Mouse (Mus musculus) myocyte (in vitro differentiated cells): ENCODE measurements around the gene Usp15. TPM values are rescaled to one million over a fixed set of nuclear protein-coding genes. Genes with fewer than 3 reads are reported as not detected.

Experiments
- H3K27me3 ChIP-seq: one replicate; pipeline ENCODE4 v1.6.1; 2011; ENCODE audit not compliant: control insufficient read depth, insufficient read depth, insufficient read length
- H3K36me3 ChIP-seq: one replicate; pipeline ENCODE4 v1.6.1; 2011; ENCODE audit not compliant: control insufficient read depth, insufficient read depth
- H3K4me2 ChIP-seq: one replicate; pipeline ENCODE4 v1.6.1; 2011; ENCODE audit warnings: low read depth, control low read depth
- H3K4me3 ChIP-seq: one replicate; pipeline ENCODE4 v1.5.1; 2011; ENCODE audit warnings: mild to moderate bottlenecking, control low read depth, moderate library complexity
- H3K79me2 ChIP-seq: one replicate; pipeline ENCODE4 v1.6.1; 2011; ENCODE audit not compliant: control insufficient read depth, insufficient read depth
- H3ac ChIP-seq: one replicate; pipeline ENCODE4 v1.6.1; 2011; ENCODE audit not compliant: control insufficient read depth, insufficient read length
- CEBPB ChIP-seq: IDR thresholded peaks from 2 replicates; pipeline ENCODE4 v1.6.1; 2011; ENCODE audit warnings: mild to moderate bottlenecking, moderate library complexity; ENCODE audit not compliant: poor library complexity, insufficient read depth, severe bottlenecking
- E2F4 ChIP-seq: IDR thresholded peaks from one replicate; pipeline ENCODE4 v1.6.1; 2011; ENCODE audit warnings: mild to moderate bottlenecking, control low read depth, moderate library complexity; ENCODE audit not compliant: insufficient read depth
- MAX ChIP-seq: IDR thresholded peaks from one replicate; pipeline ENCODE4 v1.6.1; 2011; ENCODE audit warnings: low read depth, mild to moderate bottlenecking, control low read depth
- MYOD1 ChIP-seq, 3 experiments: IDR thresholded peaks; one replicate each; pipeline ENCODE4 v1.6.1; 2011; ENCODE audit warnings: control low read depth in 2 of 3, low read depth in 2 of 3, mild to moderate bottlenecking in 2 of 3, moderate library complexity in 1 of 3; ENCODE audit not compliant: insufficient read length in 2 of 3, control insufficient read depth in 1 of 3
- MYOG ChIP-seq, 3 experiments: IDR thresholded peaks; one replicate each; pipeline ENCODE4 v1.6.1; 2011; ENCODE audit warnings: control low read depth in 2 of 3, low read depth in 2 of 3, mild to moderate bottlenecking in 2 of 3; ENCODE audit not compliant: insufficient read length in 2 of 3, control insufficient read depth in 1 of 3, insufficient read depth in 1 of 3
- POLR2A ChIP-seq: IDR thresholded peaks from one replicate; pipeline ENCODE4 v1.6.1; 2011; ENCODE audit warnings: low read depth, mild to moderate bottlenecking, control low read depth, moderate library complexity; ENCODE audit not compliant: insufficient read length
- POLR2AphosphoS2 ChIP-seq: IDR thresholded peaks from one replicate; pipeline ENCODE4 v1.6.1; 2011; ENCODE audit warnings: low read depth, control low read depth; ENCODE audit not compliant: insufficient read length
- REST ChIP-seq: IDR thresholded peaks from one replicate; pipeline ENCODE4 v1.6.1; 2011; ENCODE audit warnings: mild to moderate bottlenecking, control low read depth, moderate library complexity; ENCODE audit not compliant: insufficient read depth, insufficient read length
- SRF ChIP-seq: IDR thresholded peaks from one replicate; pipeline ENCODE4 v1.6.1; 2011; ENCODE audit warnings: low read depth; ENCODE audit not compliant: control insufficient read depth, insufficient read length
- TCF12 ChIP-seq: IDR thresholded peaks from one replicate; pipeline ENCODE4 v1.6.1; 2011; ENCODE audit warnings: mild to moderate bottlenecking, control low read depth; ENCODE audit not compliant: poor library complexity, insufficient read depth, severe bottlenecking
- TCF3 ChIP-seq: IDR thresholded peaks from one replicate; pipeline ENCODE4 v1.6.1; 2011; ENCODE audit warnings: low read depth, control low read depth; ENCODE audit not compliant: insufficient read length
- USF1 ChIP-seq: IDR thresholded peaks from one replicate; pipeline ENCODE4 v1.6.1; 2011; ENCODE audit warnings: low read depth, mild to moderate bottlenecking, control low read depth, moderate library complexity
- polyA plus RNA-seq: library from polyadenylated mRNA; unstranded; fragments of >200 nt; fragmentation: generic; extraction: Trizol; gene quantifications from one replicate; pipeline ENCODE4 v1.2.1, GENCODE M21; 2012; ENCODE audit warnings: missing spikeins

The Usp15 gene
- polyA plus RNA-seq, 1 experiment = 18.7 TPM

DNA sequence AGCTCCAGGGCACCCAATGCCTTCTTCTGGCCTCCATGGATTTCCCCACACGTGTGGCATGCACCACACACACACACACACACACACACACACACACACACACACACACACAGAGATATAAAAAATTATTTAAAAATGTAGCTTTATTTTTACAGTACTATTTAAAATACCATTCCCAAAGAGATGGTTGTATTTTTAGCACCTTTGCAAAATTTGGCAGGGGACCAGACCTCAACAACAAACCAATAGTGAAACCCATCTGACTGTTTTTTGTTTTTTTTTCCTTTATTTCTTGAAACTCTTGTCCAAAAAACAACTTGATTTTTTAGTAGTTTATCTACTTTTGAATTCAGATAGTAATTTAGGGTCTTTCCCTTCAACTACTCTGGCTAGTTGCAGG is 88.3 kb downstream of the Usp15 start:
- Histone ChIP-seq H3K27me3 (no peaks in the 10 kb centered on the region), H3K4me2 (no peak overlapping the region), H3K36me3 (peaks cover 13% of the 10 kb centered on the region), H3K79me2 (no peaks in the 10 kb centered on the region), H3ac (no peak overlapping the region), H3K4me3 (no peak overlapping the region)
- no peak for TF ChIP-seq TCF3
- TF ChIP-seq POLR2A = no peak
- no peak for TF ChIP-seq CEBPB
- no peak for TF ChIP-seq POLR2AphosphoS2
- TF ChIP-seq MAX = no peak
- no peak for TF ChIP-seq USF1
- no peak for TF ChIP-seq MYOG (IDR thresholded peaks at IDR 0.05; ENCODE audit: control insufficient read depth in 1 of 3, insufficient read depth in 1 of 3, insufficient read length in 2 of 3, low read depth in 2 of 3)

DNA sequence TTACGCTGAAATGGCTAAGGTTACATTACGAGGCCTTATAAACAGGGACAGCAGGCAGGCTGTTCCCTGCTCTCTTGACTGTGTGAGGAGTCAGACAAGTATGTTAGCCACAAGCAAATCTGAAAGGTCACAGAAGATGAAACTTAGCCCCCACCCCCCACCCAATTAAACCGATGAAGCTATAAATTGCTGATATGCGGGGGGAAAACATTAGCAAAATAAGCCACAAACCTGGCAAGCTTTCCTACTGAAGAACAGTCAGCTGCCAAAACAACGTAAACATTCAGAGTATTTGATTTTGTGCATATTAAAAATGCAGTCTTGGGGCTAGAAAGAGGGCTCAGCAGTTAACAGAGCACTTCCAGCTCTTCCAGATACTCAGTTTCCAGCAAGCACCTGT is 88.7 kb downstream of the Usp15 start:
- no peak overlapping the region for H3K4me2 ChIP-seq
- no peaks in the 10 kb centered on the region for H3K27me3 ChIP-seq
- no peaks in the 10 kb centered on the region for H3K79me2 ChIP-seq
- H3K36me3 ChIP-seq = peaks cover 10% of the 10 kb centered on the region
- TF ChIP-seq MYOD1 (IDR thresholded peaks at IDR 0.05; ENCODE audit: control insufficient read depth in 1 of 3, insufficient read length in 2 of 3, low read depth in 2 of 3) (no peak), REST (no peak)
- H3K4me3 ChIP-seq = no peak overlapping the region
- no peak overlapping the region for H3ac ChIP-seq

- Histone ChIP-seq H3K36me3 (no peaks in the 10 kb centered on the region), H3ac (no peak overlapping the region), H3K79me2 (no peaks in the 10 kb centered on the region), H3K4me3 (no peak overlapping the region), H3K27me3 (no peaks in the 10 kb centered on the region), H3K4me2 (no peak overlapping the region)
- TF ChIP-seq CEBPB (no peak), MYOG (IDR thresholded peaks at IDR 0.05; ENCODE audit: control insufficient read depth in 1 of 3, insufficient read depth in 1 of 3, insufficient read length in 2 of 3, low read depth in 2 of 3) (no peak), SRF (no peak), MAX (no peak), TCF12 (no peak), POLR2A (no peak), MYOD1 (IDR thresholded peaks at IDR 0.05; ENCODE audit: control insufficient read depth in 1 of 3, insufficient read length in 2 of 3, low read depth in 2 of 3) (no peak), USF1 (no peak), TCF3 (no peak), POLR2AphosphoS2 (no peak), E2F4 (no peak), REST (no peak)
Observed at GRCm38 (mm10) chr10:123101303-123101702, 95.5 kb downstream of the Usp15 start.

DNA sequence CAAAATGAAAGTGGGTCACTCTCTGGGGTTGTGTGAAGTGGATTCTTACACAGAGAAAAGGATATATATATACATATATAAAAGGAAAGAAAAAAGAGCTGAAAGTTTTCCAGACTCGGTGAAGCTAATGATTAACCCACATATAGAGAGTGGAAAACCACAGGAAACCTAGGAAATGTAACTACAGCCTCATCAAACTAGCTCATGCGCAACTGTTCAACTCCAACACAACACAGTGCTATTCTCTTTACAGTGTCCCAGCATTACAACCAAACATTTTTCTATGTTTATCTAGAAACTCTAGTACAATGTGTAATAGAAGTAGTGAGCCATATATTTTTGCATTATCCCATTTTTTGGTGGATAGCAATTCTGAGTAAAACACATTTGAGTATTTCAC is 96.2 kb downstream of the Usp15 start:
- TF ChIP-seq TCF3 = no peak
- TF ChIP-seq POLR2AphosphoS2 = no peak
- no peak for TF ChIP-seq CEBPB
- H3K36me3 ChIP-seq = no peaks in the 10 kb centered on the region
- H3K27me3 ChIP-seq = no peaks in the 10 kb centered on the region
- H3ac ChIP-seq = no peak overlapping the region
- no peak overlapping the region for H3K4me2 ChIP-seq
- H3K4me3 ChIP-seq = no peak overlapping the region
- no peaks in the 10 kb centered on the region for H3K79me2 ChIP-seq

GRCm38 (mm10) chr10:123094504-123094903 is 102.3 kb downstream of the Usp15 start:
- H3K79me2 ChIP-seq = no peaks in the 10 kb centered on the region

DNA sequence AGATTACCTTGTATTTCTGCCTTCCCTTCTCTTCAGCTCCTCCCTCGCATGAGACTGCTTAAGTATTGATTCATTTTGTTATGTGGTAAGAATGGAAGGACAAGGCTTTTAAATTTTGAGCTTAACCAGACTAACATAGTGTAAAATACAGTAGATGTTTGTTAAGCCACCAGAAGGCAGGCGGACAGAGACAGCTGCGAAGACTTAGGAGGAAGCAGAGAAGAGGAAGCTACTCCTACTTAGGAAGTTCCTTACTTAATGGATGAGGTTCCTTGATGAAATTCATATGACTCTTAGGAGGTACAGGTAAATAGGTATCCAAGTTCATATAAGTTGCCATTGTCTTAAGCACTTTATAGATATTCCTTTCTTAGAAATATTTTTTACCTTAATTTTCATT is 104.2 kb downstream of the Usp15 start:
- H3K4me2 ChIP-seq = no peak overlapping the region
- H3K79me2 ChIP-seq = no peaks in the 10 kb centered on the region
- TF ChIP-seq TCF12 = no peak
- TF ChIP-seq POLR2AphosphoS2 = no peak
- no peak for TF ChIP-seq TCF3
- no peak for TF ChIP-seq MYOD1 (IDR thresholded peaks at IDR 0.05; ENCODE audit: control insufficient read depth in 1 of 3, insufficient read length in 2 of 3, low read depth in 2 of 3)
- TF ChIP-seq CEBPB = no peak
- TF ChIP-seq SRF = no peak
- no peaks in the 10 kb centered on the region for H3K36me3 ChIP-seq
- no peak overlapping the region for H3K4me3 ChIP-seq
- H3K27me3 ChIP-seq = no peaks in the 10 kb centered on the region
- no peak overlapping the region for H3ac ChIP-seq

More at GRCm38 (mm10) chr10:123094504-123094903, 102.3 kb downstream of the Usp15 start:
- TF ChIP-seq MYOD1 (IDR thresholded peaks at IDR 0.05; ENCODE audit: control insufficient read depth in 1 of 3, insufficient read length in 2 of 3, low read depth in 2 of 3) (no peak), MAX (no peak), REST (no peak), TCF12 (no peak), MYOG (IDR thresholded peaks at IDR 0.05; ENCODE audit: control insufficient read depth in 1 of 3, insufficient read depth in 1 of 3, insufficient read length in 2 of 3, low read depth in 2 of 3) (no peak), TCF3 (no peak), POLR2AphosphoS2 (no peak)
- Histone ChIP-seq H3K4me3 (no peak overlapping the region), H3K27me3 (no peaks in the 10 kb centered on the region), H3K4me2 (no peak overlapping the region), H3K36me3 (no peaks in the 10 kb centered on the region), H3ac (no peak overlapping the region)
